Mouse (Mus musculus) brain, embryonic 14.5 days (tissue): ENCODE measurements around the gene Olfr1508.

Source experiments
- CTCF ChIP-seq: fragments of 200-500 bp; IDR thresholded peaks from 2 replicates; pipeline ENCODE4 v1.5.1; 2012; ENCODE audit warnings: inconsistent platforms, mild to moderate bottlenecking, moderate library complexity, borderline replicate concordance; ENCODE audit not compliant: insufficient read depth, insufficient read length; ENCODE audit errors: extremely low read depth
- POLR2A ChIP-seq: fragments of 200-500 bp; IDR thresholded peaks from 2 replicates; pipeline ENCODE4 v1.6.1; 2012; ENCODE audit warnings: mild to moderate bottlenecking, inconsistent platforms, borderline replicate concordance; ENCODE audit not compliant: poor library complexity, insufficient read depth, insufficient read length, severe bottlenecking; ENCODE audit errors: extremely low read depth

DNA sequence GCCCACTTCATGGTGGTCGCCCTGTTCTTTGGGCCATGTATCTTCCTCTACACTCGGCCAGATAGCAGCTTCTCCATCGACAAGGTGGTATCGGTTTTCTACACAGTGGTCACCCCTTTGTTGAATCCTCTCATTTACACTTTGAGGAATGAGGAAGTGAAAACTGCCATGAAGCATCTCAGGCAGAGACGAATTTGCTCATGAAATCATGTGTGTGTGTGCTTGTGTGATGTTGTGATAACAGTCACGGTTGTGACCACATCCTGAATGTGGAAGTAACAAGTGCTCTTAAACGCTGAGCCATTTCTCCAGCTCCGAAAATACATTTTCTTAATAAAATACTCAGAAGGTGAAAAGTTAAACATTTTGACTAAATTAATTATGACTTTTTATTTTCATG, 16.2 kb downstream of the Olfr1508 start:
- TF ChIP-seq POLR2A: no peak
- no peak for TF ChIP-seq CTCF
